8 mouse cellular contexts compared by ENCODE assay signal in the genomic region with DNA sequence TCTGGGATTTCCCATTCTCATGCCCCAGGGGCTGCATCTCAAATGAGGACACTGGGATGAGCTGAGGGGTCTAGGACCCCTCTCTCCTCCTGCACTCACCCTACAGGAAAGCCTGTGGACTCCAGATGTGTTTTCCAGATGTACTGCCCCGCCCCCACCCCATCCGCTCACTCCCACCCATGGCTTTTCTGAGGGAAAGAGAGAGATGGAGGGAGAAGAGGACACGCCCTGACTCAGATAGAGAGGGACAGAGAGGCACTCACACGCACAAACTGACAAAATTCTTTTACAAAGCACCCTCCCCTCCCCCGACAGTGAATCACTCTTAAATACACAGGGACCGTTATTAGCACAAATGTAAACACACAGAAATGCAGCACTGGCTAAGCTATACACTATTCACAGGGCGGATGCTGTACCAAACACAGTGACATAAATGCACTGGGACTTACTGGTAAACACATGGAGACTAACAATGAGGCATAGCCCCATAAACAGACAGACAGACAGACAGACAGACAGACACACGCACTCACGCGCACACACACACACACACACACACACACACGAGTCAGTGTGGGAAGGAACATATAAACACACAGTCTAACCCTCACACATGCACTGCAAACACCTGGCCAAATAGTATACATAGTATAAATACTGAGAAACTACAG. TPM values are rescaled to one million over a fixed set of nuclear protein-coding genes. Genes with fewer than 3 reads are reported as not detected.
DNase-seq lines count a peak whose midpoint lies in the region; ATAC-seq lines count a peak whose summit lies in the region.

No protein-coding gene starts in this region.

- H3K9ac ChIP-seq in kidney, embryonic 14.5 days (ENCODE audit: low read depth, low read length) = peak overlapping the region; percentile 32; the same call in 1 of the 2 replicates
- H3K9ac ChIP-seq in embryonic facial prominence, embryonic 12.5 days = peak overlapping the region; percentile 7; the same call in 1 of the 2 replicates
- peak overlapping the region; percentile 45 for H3K9ac ChIP-seq in intestine, embryonic 14.5 days (ENCODE audit: low read length)
- peak overlapping the region; percentile 59 for H3K9ac ChIP-seq in midbrain, embryonic 11.5 days (ENCODE audit: low read length)

- peak overlapping the region; percentile 64; the same call in 1 of the 2 replicates for H3K27ac ChIP-seq in kidney, embryonic 14.5 days (ENCODE audit: low read depth, low read length)
- peak overlapping the region; percentile 36 for H3K27ac ChIP-seq in embryonic facial prominence, embryonic 12.5 days
- peak overlapping the region; percentile 78 for H3K27ac ChIP-seq in intestine, embryonic 14.5 days (ENCODE audit: low read depth)
- H3K27ac ChIP-seq in midbrain, embryonic 11.5 days (ENCODE audit: low read depth, low read length) = no peak overlapping the region

- no peak for DNase-seq in kidney, adult 11 months
- peak; percentile 61 for DNase-seq in intestine, embryonic 14.5 days (ENCODE audit: low spot score)
- DNase-seq in midbrain, embryonic 11.5 days (ENCODE audit: low spot score, missing footprints) = no peak
- no peak for DNase-seq in right cerebral cortex, postnatal 36 days (ENCODE audit: low spot score in 2 of 2)
- no peak for DNase-seq in left cerebral cortex, adult 8-10 months (ENCODE audit: low spot score in 2 of 2)
- DNase-seq in frontal cortex, adult 2 months (ENCODE audit: extremely low spot score in 1 of 2, low spot score in 1 of 2) = no peak

- WGBS in kidney, embryonic 14.5 days = 37% methylated on average over 11 of the region's 11 CpGs
- 41% methylated on average over 11 of the region's 11 CpGs for WGBS in embryonic facial prominence, embryonic 12.5 days
- 17% methylated on average over 11 of the region's 11 CpGs for WGBS in intestine, embryonic 14.5 days
- 59% methylated on average over 11 of the region's 11 CpGs for WGBS in midbrain, embryonic 11.5 days

- peak overlapping the region; percentile 60 for H3K4me2 ChIP-seq in kidney, embryonic 14.5 days (replicated peaks; ENCODE audit: low read depth, low read length)
- peak overlapping the region; percentile 51 for H3K4me2 ChIP-seq in embryonic facial prominence, embryonic 12.5 days (replicated peaks)
- H3K4me2 ChIP-seq in intestine, embryonic 14.5 days (ENCODE audit: low read length) = peak overlapping the region; percentile 65
- peak overlapping the region; percentile 50 for H3K4me2 ChIP-seq in midbrain, embryonic 11.5 days

- H3K4me3 ChIP-seq in kidney, embryonic 14.5 days (ENCODE audit: low read length) = peak overlapping the region; percentile 22
- H3K4me3 ChIP-seq in embryonic facial prominence, embryonic 12.5 days = peak overlapping the region; percentile 21
- H3K4me3 ChIP-seq in intestine, embryonic 14.5 days (ENCODE audit: low read depth, low read length) = peak overlapping the region; percentile 25
- H3K4me3 ChIP-seq in midbrain, embryonic 11.5 days (ENCODE audit: low read depth, low read length) = peak overlapping the region; percentile 22

- H3K9me3 ChIP-seq in kidney, embryonic 14.5 days (ENCODE audit: control insufficient read depth, low read length) = no peaks in the 10 kb centered on the region
- no peaks in the 10 kb centered on the region for H3K9me3 ChIP-seq in embryonic facial prominence, embryonic 12.5 days
- H3K9me3 ChIP-seq in intestine, embryonic 14.5 days (ENCODE audit: control insufficient read depth, low read length) = no peaks in the 10 kb centered on the region
- no peaks in the 10 kb centered on the region for H3K9me3 ChIP-seq in midbrain, embryonic 11.5 days (ENCODE audit: control insufficient read depth, low read length)

- peaks cover 20% of the 10 kb centered on the region for H3K4me1 ChIP-seq in kidney, embryonic 14.5 days (ENCODE audit: control insufficient read depth, insufficient read depth, low read length)
- peaks cover 25% of the 10 kb centered on the region for H3K4me1 ChIP-seq in embryonic facial prominence, embryonic 12.5 days
- peaks cover 21% of the 10 kb centered on the region for H3K4me1 ChIP-seq in intestine, embryonic 14.5 days (replicated peaks; ENCODE audit: control insufficient read depth, insufficient read depth, low read length)
- H3K4me1 ChIP-seq in midbrain, embryonic 11.5 days (ENCODE audit: control insufficient read depth, insufficient read depth, low read length) = peaks cover 7% of the 10 kb centered on the region

- peaks cover 18% of the 10 kb centered on the region for H3K36me3 ChIP-seq in kidney, embryonic 14.5 days (ENCODE audit: control insufficient read depth, insufficient read depth, low read length)
- H3K36me3 ChIP-seq in embryonic facial prominence, embryonic 12.5 days = peaks cover 47% of the 10 kb centered on the region
- peaks cover 38% of the 10 kb centered on the region for H3K36me3 ChIP-seq in intestine, embryonic 14.5 days (ENCODE audit: control insufficient read depth, insufficient read depth, low read length)
- H3K36me3 ChIP-seq in midbrain, embryonic 11.5 days (ENCODE audit: control insufficient read depth, insufficient read depth, low read length) = no peaks in the 10 kb centered on the region

- H3K27me3 ChIP-seq in kidney, embryonic 14.5 days (ENCODE audit: control insufficient read depth, insufficient read depth, low read length) = no peaks in the 10 kb centered on the region
- H3K27me3 ChIP-seq in embryonic facial prominence, embryonic 12.5 days = no peaks in the 10 kb centered on the region
- no peaks in the 10 kb centered on the region for H3K27me3 ChIP-seq in intestine, embryonic 14.5 days (replicated peaks; ENCODE audit: control insufficient read depth, insufficient read depth, low read length)
- H3K27me3 ChIP-seq in midbrain, embryonic 11.5 days (ENCODE audit: control insufficient read depth, insufficient read depth, low read length) = no peaks in the 10 kb centered on the region

- peak; percentile 85; the same call in 1 of the 2 replicates for ATAC-seq in kidney, embryonic 14.5 days (ENCODE audit: low FRiP score, low TSS enrichment)
- ATAC-seq in embryonic facial prominence, embryonic 12.5 days (ENCODE audit: insufficient number of reproducible peaks, insufficient read depth, low FRiP score, low TSS enrichment) = peak; percentile 12; the same call in 1 of the 2 replicates
- peak; percentile 69 for ATAC-seq in intestine, embryonic 14.5 days (replicated peaks; ENCODE audit: low FRiP score, low TSS enrichment, low read depth)
- peak; percentile 68 for ATAC-seq in midbrain, embryonic 11.5 days (ENCODE audit: low FRiP score)

RNA-seq across cellular contexts. Expression of gene Axl, which starts 6.4 kb away (rescaled TPM):
- polyA plus RNA-seq in kidney, embryonic 14.5 days (2014; fragmentation: Nextera tagmentation; extraction: Ambion mirVana) = 75.3 and 75.5 TPM in 2 replicates
- 71.1 and 76.0 TPM in 2 replicates for polyA plus RNA-seq in embryonic facial prominence, embryonic 12.5 days (2016; fragmentation: Nextera tagmentation; extraction: Ambion mirVana)
- 71.1 and 73.5 TPM in 2 replicates for polyA plus RNA-seq in intestine, embryonic 14.5 days (2014; fragmentation: Nextera tagmentation; extraction: Ambion mirVana)
- 17.4 and 21.8 TPM in 2 replicates for polyA plus RNA-seq in midbrain, embryonic 11.5 days (2014; fragmentation: Nextera tagmentation; extraction: Ambion mirVana)
- 10 to 100 TPM; 37.9 to 58.3 (median 45.8) TPM for total RNA-seq in left cerebral cortex, adult 8-10 months (2022)
- 32.3 and 34.9 TPM in 2 replicates for polyA plus RNA-seq in frontal cortex, adult 2 months (2012; rRNA removed)

RNA-seq across cellular contexts. Expression of gene Hnrnpul1, which starts 27.5 kb away (rescaled TPM):
- 65.6 and 86.2 TPM in 2 replicates for polyA plus RNA-seq in kidney, embryonic 14.5 days (2014; fragmentation: Nextera tagmentation; extraction: Ambion mirVana)
- 68.1 and 72.8 TPM in 2 replicates for polyA plus RNA-seq in embryonic facial prominence, embryonic 12.5 days (2016; fragmentation: Nextera tagmentation; extraction: Ambion mirVana)
- polyA plus RNA-seq in intestine, embryonic 14.5 days (2014; fragmentation: Nextera tagmentation; extraction: Ambion mirVana) = 65.1 and 68.4 TPM in 2 replicates
- 69.2 and 74.2 TPM in 2 replicates for polyA plus RNA-seq in midbrain, embryonic 11.5 days (2014; fragmentation: Nextera tagmentation; extraction: Ambion mirVana)
- total RNA-seq in left cerebral cortex, adult 8-10 months (2022) = 100 to 1,000 TPM; 102 to 118 (median 109) TPM
- polyA plus RNA-seq in frontal cortex, adult 2 months (2012; rRNA removed) = 47.2 and 47.7 TPM in 2 replicates

RNA-seq across cellular contexts. Expression of gene Cyp2s1, which starts 34.6 kb away (rescaled TPM):
- polyA plus RNA-seq in kidney, embryonic 14.5 days (2014; fragmentation: Nextera tagmentation; extraction: Ambion mirVana) = 9.3 and 13.4 TPM in 2 replicates
- 4.2 and 5.3 TPM in 2 replicates for polyA plus RNA-seq in embryonic facial prominence, embryonic 12.5 days (2016; fragmentation: Nextera tagmentation; extraction: Ambion mirVana)
- 30.6 and 34.6 TPM in 2 replicates for polyA plus RNA-seq in intestine, embryonic 14.5 days (2014; fragmentation: Nextera tagmentation; extraction: Ambion mirVana)
- 0.10 TPM in 1 of 2 replicates, not detected in the other for polyA plus RNA-seq in midbrain, embryonic 11.5 days (2014; fragmentation: Nextera tagmentation; extraction: Ambion mirVana)
- 1 to 10 TPM; 4.3 to 5.1 (median 4.9) TPM for total RNA-seq in left cerebral cortex, adult 8-10 months (2022)
- 3.3 and 3.6 TPM in 2 replicates for polyA plus RNA-seq in frontal cortex, adult 2 months (2012; rRNA removed)

Comparison
In these comparisons a context has a peak if more than half of its experiments do, and no peak if none do; other contexts are left out.
1. ATAC-seq: peak in every context shown above with its lines; median percentile 85 in kidney, embryonic 14.5 days; 69 in intestine, embryonic 14.5 days; 68 in midbrain, embryonic 11.5 days; 12 in embryonic facial prominence, embryonic 12.5 days.
2. H3K9ac ChIP-seq: peak in every context shown above with its lines; median percentile 59 in midbrain, embryonic 11.5 days; 45 in intestine, embryonic 14.5 days; 32 in kidney, embryonic 14.5 days; 7 in embryonic facial prominence, embryonic 12.5 days.